24 mouse cellular contexts compared by ENCODE assay signal in the genomic region with DNA sequence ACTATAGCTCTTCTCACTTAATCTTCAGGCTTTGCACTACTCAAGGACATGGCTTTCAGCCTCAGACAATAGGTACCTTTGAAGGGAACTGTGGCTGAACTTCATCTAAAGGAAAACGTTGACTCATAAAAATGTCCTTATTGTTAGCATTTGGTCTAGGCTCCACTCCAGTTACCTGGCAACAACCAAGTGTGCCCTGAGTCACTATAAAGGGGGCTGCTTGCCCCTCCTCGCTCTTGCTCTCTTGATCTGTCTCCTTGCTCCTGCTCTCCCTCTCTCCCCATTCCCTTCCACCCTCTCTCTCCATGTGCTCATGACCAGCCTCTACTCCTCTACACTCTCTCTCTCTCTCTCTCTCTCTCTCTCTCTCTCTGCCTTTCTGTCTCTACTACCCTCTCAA.
DNase-seq lines count a peak whose midpoint lies in the region; ATAC-seq and TF ChIP-seq lines count a peak whose summit lies in the region.
"Had no signal": no experiment of that assay in that cellular context is flagged by ENCODE, and none has a peak within 500 bp of the region (broad histone marks: within the 10 kb centered on the region; RNA-seq: fewer than 3 reads in every experiment).

No protein-coding gene starts in this region.

- H3K4me1 ChIP-seq in lung, embryonic 14.5 days (ENCODE audit: insufficient read depth) = no peaks in the 10 kb centered on the region
- H3K4me1 ChIP-seq in lung, postnatal 0 days (ENCODE audit: insufficient read depth, low read depth, low read length) = no peaks in the 10 kb centered on the region
- 0 out of 2 replicates have a peak, but pooled peaks cover 3% of the 10 kb centered on the region for H3K4me1 ChIP-seq in lung, embryonic 16.5 days (replicated peaks; ENCODE audit: control insufficient read depth, insufficient read depth, low read length)
- peaks cover 10% of the 10 kb centered on the region; the same call in 1 of the 2 replicates for H3K4me1 ChIP-seq in midbrain, embryonic 16.5 days (ENCODE audit: control insufficient read depth, insufficient read depth, low read length)
- H3K4me1 ChIP-seq in midbrain, embryonic 14.5 days (ENCODE audit: control insufficient read depth, insufficient read depth, low read length) = no peaks in the 10 kb centered on the region
- H3K4me1 ChIP-seq: embryonic facial prominence, embryonic 12.5 days; forebrain, embryonic 13.5 days had no signal

- H3K9ac ChIP-seq in lung, embryonic 14.5 days = no peak overlapping the region
- H3K9ac ChIP-seq in lung, postnatal 0 days (replicated peaks; ENCODE audit: low read depth) = no peak overlapping the region
- no peak overlapping the region for H3K9ac ChIP-seq in lung, embryonic 16.5 days (ENCODE audit: low read length)
- no peak overlapping the region for H3K9ac ChIP-seq in midbrain, embryonic 16.5 days (ENCODE audit: low read depth, low read length)
- H3K9ac ChIP-seq in midbrain, embryonic 14.5 days (replicated peaks; ENCODE audit: low read length) = no peak overlapping the region
- H3K9ac ChIP-seq: embryonic facial prominence, embryonic 12.5 days; forebrain, embryonic 13.5 days had no signal

- intact Hi-C loops in heart, postnatal 14 days (cut with DNase I) = no loop called here

- DNase-seq in heart, adult 11 months = peak; percentile 24
- no peak for DNase-seq in heart, postnatal 14 days
- peak; percentile 40 for DNase-seq in lung, embryonic 14.5 days
- no peak for DNase-seq in lung, postnatal 0 days (ENCODE audit: low spot score)
- DNase-seq in lung, postnatal 25 days (ENCODE audit: low spot score) = no peak
- DNase-seq in midbrain, embryonic 14.5 days = no peak
- DNase-seq: adrenal gland, adult 8-10 months; adrenal gland, postnatal 14 days; adrenal gland, postnatal 36 days; B cell, adult 2 months; cerebellum, adult 11-12 months; cerebellum, adult 2 months; cerebellum, adult 9-10 months; cerebellum, postnatal 10 days had no signal

- H3K9me3 ChIP-seq in lung, embryonic 14.5 days (ENCODE audit: low read depth, low read length) = no peaks in the 10 kb centered on the region
- H3K9me3 ChIP-seq in lung, postnatal 0 days (ENCODE audit: low read length) = no peaks in the 10 kb centered on the region
- no peaks in the 10 kb centered on the region for H3K9me3 ChIP-seq in lung, embryonic 16.5 days (ENCODE audit: control insufficient read depth, low read length)
- no peaks in the 10 kb centered on the region for H3K9me3 ChIP-seq in midbrain, embryonic 16.5 days (replicated peaks; ENCODE audit: control insufficient read depth, low read length, poor library complexity, severe bottlenecking)
- no peaks in the 10 kb centered on the region for H3K9me3 ChIP-seq in midbrain, embryonic 14.5 days (ENCODE audit: control insufficient read depth, low read length)
- H3K9me3 ChIP-seq: embryonic facial prominence, embryonic 10.5 days; embryonic facial prominence, embryonic 12.5 days; forebrain, embryonic 13.5 days had no signal

- no peak overlapping the region for H3K4me2 ChIP-seq in lung, embryonic 14.5 days
- no peak overlapping the region for H3K4me2 ChIP-seq in lung, postnatal 0 days (replicated peaks; ENCODE audit: low read depth, low read length)
- no peak overlapping the region for H3K4me2 ChIP-seq in lung, embryonic 16.5 days (ENCODE audit: low read depth, low read length)
- H3K4me2 ChIP-seq in midbrain, embryonic 16.5 days (ENCODE audit: low read length) = no peak overlapping the region
- H3K4me2 ChIP-seq in midbrain, embryonic 14.5 days (ENCODE audit: low read length) = no peak overlapping the region
- H3K4me2 ChIP-seq: embryonic facial prominence, embryonic 12.5 days; forebrain, embryonic 13.5 days had no signal

- TF ChIP-seq CTCF in lung, embryonic 14.5 days (IDR thresholded peaks at IDR 0.05; ENCODE audit: low read depth) = no peak
- TF ChIP-seq CTCF in lung, postnatal 0 days (IDR thresholded peaks at IDR 0.05) = no peak

- peak; percentile 80 for ATAC-seq in lung, embryonic 14.5 days (ENCODE audit: insufficient read depth)
- no peak for ATAC-seq in lung, postnatal 0 days
- ATAC-seq in lung, embryonic 16.5 days (ENCODE audit: low read depth) = peak; percentile 65
- ATAC-seq in midbrain, embryonic 16.5 days = 0 out of 2 replicates have a peak, but pooled peaks have one; percentile 31
- ATAC-seq in midbrain, embryonic 14.5 days (ENCODE audit: low FRiP score, low TSS enrichment) = no peak
- ATAC-seq: activated CD4-positive, CD25-positive, alpha-beta regulatory T cell, adult 4 months; CD4-positive, CD25-positive, alpha-beta regulatory T cell, adult 4 months; forebrain, embryonic 13.5 days; Patski had no signal

- no peak overlapping the region for H3K4me3 ChIP-seq in lung, embryonic 14.5 days (ENCODE audit: low read depth, low read length)
- H3K4me3 ChIP-seq in lung, postnatal 0 days (ENCODE audit: low read depth, low read length) = no peak overlapping the region
- H3K4me3 ChIP-seq in lung, embryonic 16.5 days (ENCODE audit: low read length) = no peak overlapping the region
- H3K4me3 ChIP-seq in midbrain, embryonic 16.5 days (ENCODE audit: low read depth, low read length) = no peak overlapping the region
- no peak overlapping the region for H3K4me3 ChIP-seq in midbrain, embryonic 14.5 days (replicated peaks; ENCODE audit: low read depth, low read length)
- H3K4me3 ChIP-seq: embryonic facial prominence, embryonic 10.5 days; embryonic facial prominence, embryonic 12.5 days; forebrain, embryonic 13.5 days had no signal

- no peak for TF ChIP-seq EP300 in lung, postnatal 0 days (IDR thresholded peaks at IDR 0.05)

- WGBS in lung, embryonic 14.5 days = 68% methylated on average over 2 of the region's 2 CpGs
- WGBS in lung, postnatal 0 days = 50% methylated on average over 2 of the region's 2 CpGs
- 52% methylated on average over 2 of the region's 2 CpGs for WGBS in lung, embryonic 16.5 days
- 52% methylated on average over 2 of the region's 2 CpGs for WGBS in midbrain, embryonic 16.5 days
- 38% methylated on average over 2 of the region's 2 CpGs for WGBS in midbrain, embryonic 14.5 days

- no peaks in the 10 kb centered on the region for H3K27me3 ChIP-seq in lung, embryonic 14.5 days (ENCODE audit: insufficient read depth, low read length)
- H3K27me3 ChIP-seq in lung, postnatal 0 days (replicated peaks; ENCODE audit: insufficient read depth, low read length) = no peaks in the 10 kb centered on the region
- no peaks in the 10 kb centered on the region for H3K27me3 ChIP-seq in lung, embryonic 16.5 days (ENCODE audit: control insufficient read depth, insufficient read depth, low read depth, low read length)
- no peaks in the 10 kb centered on the region for H3K27me3 ChIP-seq in midbrain, embryonic 16.5 days (ENCODE audit: control insufficient read depth, insufficient read depth, low read depth, low read length)
- no peaks in the 10 kb centered on the region for H3K27me3 ChIP-seq in midbrain, embryonic 14.5 days (ENCODE audit: control insufficient read depth, insufficient read depth, low read length)
- H3K27me3 ChIP-seq: CH12.LX; embryonic facial prominence, embryonic 12.5 days; forebrain, embryonic 13.5 days had no signal

- no peaks in the 10 kb centered on the region for H3K36me3 ChIP-seq in lung, embryonic 14.5 days (ENCODE audit: insufficient read depth)
- no peaks in the 10 kb centered on the region for H3K36me3 ChIP-seq in lung, postnatal 0 days (ENCODE audit: insufficient read depth, low read length)
- H3K36me3 ChIP-seq in lung, embryonic 16.5 days (ENCODE audit: control insufficient read depth, insufficient read depth, low read length) = no peaks in the 10 kb centered on the region
- H3K36me3 ChIP-seq in midbrain, embryonic 16.5 days (ENCODE audit: control insufficient read depth, insufficient read depth, low read length) = no peaks in the 10 kb centered on the region
- no peaks in the 10 kb centered on the region for H3K36me3 ChIP-seq in midbrain, embryonic 14.5 days (ENCODE audit: control insufficient read depth, insufficient read depth, low read length)
- H3K36me3 ChIP-seq: embryonic facial prominence, embryonic 10.5 days; embryonic facial prominence, embryonic 12.5 days; G1E had no signal

- H3K27ac ChIP-seq in lung, embryonic 14.5 days (ENCODE audit: low read depth) = no peak overlapping the region
- H3K27ac ChIP-seq in lung, postnatal 0 days (ENCODE audit: low read length) = no peak overlapping the region
- H3K27ac ChIP-seq in lung, embryonic 16.5 days (ENCODE audit: low read length) = no peak overlapping the region
- H3K27ac ChIP-seq in midbrain, embryonic 16.5 days (ENCODE audit: low read length) = no peak overlapping the region
- H3K27ac ChIP-seq in midbrain, embryonic 14.5 days (replicated peaks; ENCODE audit: low read depth, low read length) = no peak overlapping the region
- H3K27ac ChIP-seq: embryonic facial prominence, embryonic 10.5 days; embryonic facial prominence, embryonic 12.5 days; forebrain, embryonic 13.5 days had no signal

Comparison
In these comparisons a context has a peak if more than half of its experiments do, and no peak if none do; other contexts are left out.
1. DNase-seq: peak in heart, adult 11 months (single experiment) and lung, embryonic 14.5 days (single experiment); none in heart, postnatal 14 days (0 of 2), lung, postnatal 0 days (single experiment), lung, postnatal 25 days (single experiment) and midbrain, embryonic 14.5 days (single experiment).
2. ATAC-seq: peak in lung, embryonic 14.5 days (single experiment), lung, embryonic 16.5 days (single experiment) and midbrain, embryonic 16.5 days (single experiment); none in lung, postnatal 0 days (single experiment) and midbrain, embryonic 14.5 days (single experiment).